Mouse (Mus musculus) forebrain, embryonic 14.5 days (tissue): Measurements from ENCODE around the gene Lcn6. TPM values are rescaled to one million over a fixed set of nuclear protein-coding genes. Genes with fewer than 3 reads are reported as not detected.

Experiments used
- ATAC-seq: fragments of 200-750 bp; cut with Nextera tagmentation; 2 replicates; pipeline ENCODE4 v1.8.0; 2017; ENCODE audit warnings: mild to moderate bottlenecking, moderate library complexity
- DNase-seq: peaks from one replicate; pipeline ENCODE4 v3.0.0-alpha.2; 2015; ENCODE audit warnings: low spot score
- H3K27ac ChIP-seq: fragments of 300-500 bp; sonication (generic); 2 replicates; pipeline ENCODE4 v1.5.1; 2014; ENCODE audit warnings: low read depth, mild to moderate bottlenecking, control low read depth, low read length, moderate library complexity
- H3K27me3 ChIP-seq: fragments of 300-500 bp; sonication (generic); replicated peaks from 2 replicates; pipeline ENCODE4 v1.6.1; 2014; ENCODE audit warnings: low read length, control low read depth, mixed read lengths; ENCODE audit not compliant: control insufficient read depth, insufficient read depth
- H3K36me3 ChIP-seq: fragments of 300-500 bp; sonication (generic); 2 replicates; pipeline ENCODE4 v1.6.1; 2014; ENCODE audit warnings: low read length, control low read depth; ENCODE audit not compliant: control insufficient read depth, insufficient read depth
- H3K4me1 ChIP-seq: fragments of 300-500 bp; sonication (generic); 2 replicates; pipeline ENCODE4 v1.6.1; 2014; ENCODE audit warnings: antibody characterized with exemption, low read length, control low read depth; ENCODE audit not compliant: control insufficient read depth, insufficient read depth
- H3K4me2 ChIP-seq: fragments of 300-500 bp; sonication (generic); 2 replicates; pipeline ENCODE4 v1.6.1; 2014; ENCODE audit warnings: mild to moderate bottlenecking, control low read depth, low read length
- H3K4me3 ChIP-seq: fragments of 300-500 bp; sonication (generic); 2 replicates; pipeline ENCODE4 v1.5.1; 2014; ENCODE audit warnings: low read depth, low read length, control low read depth
- H3K9ac ChIP-seq: fragments of 300-500 bp; sonication (generic); 2 replicates; pipeline ENCODE4 v1.6.1; 2014; ENCODE audit warnings: mild to moderate bottlenecking, low read length, control low read depth, moderate library complexity
- H3K9me3 ChIP-seq: fragments of 300-500 bp; sonication (generic); replicated peaks from 2 replicates; pipeline ENCODE4 v1.6.1; 2016; ENCODE audit warnings: low read length, control low read depth, mixed read lengths; ENCODE audit not compliant: control insufficient read depth
- WGBS: fragments of 180-500 bp; shearing (Covaris S2); extraction: QIAGEN DNeasy Blood & Tissue Kit; methylation state at CpG from one replicate; pipeline ENCODE4 v1.1.7; 2014; 5-methylcytosine and 5-hydroxymethylcytosine counted together
- polyA plus RNA-seq: library from polyadenylated mRNA; unstranded; fragments of >200 nt; fragmentation: Nextera tagmentation; extraction: Ambion mirVana; gene quantifications from 2 replicates; pipeline ENCODE4 v1.2.1, GENCODE M21; 2014

Gene Lcn6
- polyA plus RNA-seq = not detected in 2 replicates

DNA sequence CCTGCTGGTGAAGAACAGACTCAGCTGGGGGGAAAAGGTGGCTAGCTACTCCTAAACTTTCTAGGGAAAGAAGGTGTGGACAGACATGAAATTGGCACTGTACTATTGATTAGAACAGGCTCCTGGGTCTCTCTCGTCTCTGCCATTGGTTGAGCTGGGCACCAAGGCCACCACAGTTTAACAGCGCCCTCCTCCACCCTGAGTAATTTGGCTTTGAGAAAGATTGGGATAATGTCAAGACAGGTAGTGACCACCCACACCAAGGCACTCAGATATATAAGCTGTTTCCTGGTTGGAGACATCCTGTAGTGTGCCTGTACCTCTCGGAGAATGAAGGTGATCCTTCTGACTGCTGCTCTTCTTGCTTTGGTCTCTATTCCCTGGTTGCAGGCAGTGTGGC, at the start of gene Lcn6:
Lcn6 (plus strand) TSS at position 301 of the 400 bp plus-strand sequence.
- ATAC-seq (no peak), DNase-seq (no peak)
- no peaks in the 10 kb centered on the region for H3K27me3 ChIP-seq
- H3K9ac ChIP-seq = no peak within 1 kb of the TSS
- H3K4me2 ChIP-seq = no peak within 1 kb of the TSS
- H3K9me3 ChIP-seq = no peaks in the 10 kb centered on the region
- WGBS = 86% methylated on average over 3 of the region's 3 CpGs
- H3K4me3 ChIP-seq = no peak within 1 kb of the TSS
- H3K4me1 ChIP-seq = no peaks in the 10 kb centered on the region
- H3K36me3 ChIP-seq = no peaks in the 10 kb centered on the region
- no peak within 1 kb of the TSS for H3K27ac ChIP-seq

DNA sequence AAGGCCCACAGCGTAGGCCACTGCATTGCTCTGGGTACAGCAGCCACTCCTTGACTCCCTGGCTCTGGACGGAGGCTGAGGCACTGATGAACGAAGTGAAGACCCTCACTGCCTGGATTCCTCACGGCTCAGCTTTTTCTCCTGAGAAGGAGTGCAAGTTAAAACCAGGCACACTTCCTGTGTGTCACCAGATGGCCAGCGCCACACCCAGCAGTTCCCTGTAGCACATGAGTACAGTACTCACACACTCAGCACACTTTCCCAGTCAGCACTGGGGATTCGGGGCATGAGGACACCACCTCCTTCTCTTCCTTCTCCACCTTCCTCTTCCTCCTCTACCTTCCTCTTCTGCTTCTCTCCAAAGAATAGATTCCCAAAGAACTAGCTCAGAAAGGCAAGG, 48.8 kb upstream of the Lcn6 start, which contains the start of gene Fcna:
Fcna (minus strand) TSS at position 220 of the 400 bp plus-strand sequence.
- Histone ChIP-seq H3K4me1 (no peaks in the 10 kb centered on the region), H3K4me2 (no peak within 1 kb of the TSS), H3K4me3 (no peak within 1 kb of the TSS), H3K27ac (no peak within 1 kb of the TSS), H3K9ac (no peak within 1 kb of the TSS), H3K9me3 (no peaks in the 10 kb centered on the region), H3K36me3 (no peaks in the 10 kb centered on the region), H3K27me3 (no peaks in the 10 kb centered on the region)
- no peak for ATAC-seq
- no peak for DNase-seq
- WGBS = 86% methylated on average over 6 of the region's 6 CpGs

DNA sequence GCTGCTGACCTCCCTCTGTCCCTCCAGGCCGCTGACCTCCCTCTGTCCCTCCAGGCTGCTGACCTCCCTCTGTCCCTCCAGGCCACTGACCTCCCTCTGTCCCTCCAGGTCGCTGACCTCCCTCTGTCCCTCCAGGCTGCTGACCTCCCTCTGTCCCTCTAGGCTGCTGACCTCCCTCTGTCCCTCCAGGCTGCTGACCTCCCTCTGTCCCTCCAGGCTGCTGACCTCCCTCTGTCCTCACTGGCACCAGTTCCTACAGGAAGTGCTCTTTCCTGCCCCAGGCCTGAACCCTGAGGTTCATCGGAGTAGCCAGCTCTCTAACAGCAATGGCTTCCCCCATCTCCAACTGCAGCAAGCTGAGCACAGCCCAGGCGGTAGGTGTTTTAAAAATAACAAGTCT, 47.8 kb upstream of the Lcn6 start:
- no peak for ATAC-seq
- WGBS = 67% methylated on average over 4 of the region's 4 CpGs
- no peak overlapping the region for H3K9ac ChIP-seq
- DNase-seq = no peak
- H3K27me3 ChIP-seq = no peaks in the 10 kb centered on the region
- no peaks in the 10 kb centered on the region for H3K9me3 ChIP-seq
- H3K36me3 ChIP-seq = no peaks in the 10 kb centered on the region
- H3K4me2 ChIP-seq = no peak overlapping the region
- H3K4me1 ChIP-seq = no peaks in the 10 kb centered on the region
- no peak overlapping the region for H3K4me3 ChIP-seq
- no peak overlapping the region for H3K27ac ChIP-seq

DNA sequence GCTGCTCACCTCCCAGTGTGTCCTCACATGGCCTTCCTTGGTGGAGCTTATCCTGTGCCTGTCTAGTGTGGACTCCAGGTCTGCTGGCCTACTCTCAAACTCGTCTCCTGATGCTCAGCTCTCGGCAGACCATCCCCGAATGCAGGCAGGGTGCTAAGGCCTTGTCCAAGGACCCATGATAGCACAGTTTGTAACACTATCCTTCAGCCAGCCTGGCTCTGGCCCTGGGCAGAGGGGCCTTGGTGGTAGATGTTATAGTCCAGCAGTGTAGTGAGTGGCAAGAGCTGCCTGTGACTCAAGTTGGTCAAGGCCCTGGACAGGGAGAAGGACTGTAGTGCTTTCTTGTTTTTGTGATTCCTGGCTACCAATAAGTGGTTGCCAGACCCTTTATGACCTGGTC, 43.0 kb upstream of the Lcn6 start:
- no peak overlapping the region for H3K9ac ChIP-seq
- H3K27ac ChIP-seq = no peak overlapping the region
- no peaks in the 10 kb centered on the region for H3K36me3 ChIP-seq
- H3K4me1 ChIP-seq = no peaks in the 10 kb centered on the region
- H3K9me3 ChIP-seq = no peaks in the 10 kb centered on the region
- no peaks in the 10 kb centered on the region for H3K27me3 ChIP-seq
- DNase-seq (no peak), ATAC-seq (no peak)
- H3K4me3 ChIP-seq = no peak overlapping the region
- WGBS = 91% methylated on average over 3 of the region's 3 CpGs
- no peak overlapping the region for H3K4me2 ChIP-seq

DNA sequence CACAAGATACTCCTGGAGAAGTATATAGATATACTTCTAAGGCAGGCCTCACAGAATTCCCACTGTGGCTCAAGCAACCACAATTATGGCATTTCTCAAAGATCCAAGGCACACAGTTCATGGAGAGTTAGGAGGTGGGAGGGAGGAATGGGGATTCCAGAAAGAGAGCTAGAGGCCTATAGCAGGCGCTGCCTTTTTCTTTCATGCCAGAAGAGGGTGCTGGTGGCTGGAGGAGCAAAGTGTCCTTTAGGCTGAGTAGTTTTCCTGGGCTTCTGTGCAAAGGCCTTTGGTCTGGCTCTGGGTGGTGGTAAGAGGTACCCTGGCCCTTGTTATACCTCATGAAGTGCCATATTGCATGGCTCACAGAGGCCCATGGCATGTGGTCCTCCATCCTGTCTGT, 42.5 kb upstream of the Lcn6 start:
- 27% methylated on average over 1 of the region's 1 CpGs for WGBS
- no peak overlapping the region for H3K4me3 ChIP-seq
- DNase-seq (no peak), ATAC-seq (no peak)
- H3K9ac ChIP-seq = no peak overlapping the region
- H3K4me2 ChIP-seq = no peak overlapping the region
- no peaks in the 10 kb centered on the region for H3K27me3 ChIP-seq
- no peaks in the 10 kb centered on the region for H3K4me1 ChIP-seq
- H3K27ac ChIP-seq = no peak overlapping the region
- H3K36me3 ChIP-seq = no peaks in the 10 kb centered on the region
- no peaks in the 10 kb centered on the region for H3K9me3 ChIP-seq

DNA sequence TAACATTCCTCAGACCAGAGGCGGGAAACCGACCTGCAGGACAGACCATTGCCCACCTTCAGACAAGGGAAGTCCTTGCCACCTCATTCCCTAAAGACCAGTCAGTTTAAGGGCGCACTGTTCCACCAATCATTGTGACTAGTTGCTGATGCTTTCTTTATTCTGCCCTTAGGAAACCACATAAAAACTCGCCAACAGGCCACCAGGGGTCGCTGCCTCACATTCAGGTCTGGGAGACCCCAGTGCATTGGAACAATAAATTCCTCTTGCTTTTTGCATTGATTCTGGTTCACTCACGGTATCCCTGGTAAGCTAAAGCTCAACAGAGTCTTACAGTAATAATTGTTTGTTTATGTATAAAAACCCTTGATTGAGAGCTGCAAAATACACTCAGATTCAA, 36.7 kb upstream of the Lcn6 start:
- 15% methylated on average over 6 of the region's 6 CpGs for WGBS
- no peaks in the 10 kb centered on the region for H3K9me3 ChIP-seq

DNA sequence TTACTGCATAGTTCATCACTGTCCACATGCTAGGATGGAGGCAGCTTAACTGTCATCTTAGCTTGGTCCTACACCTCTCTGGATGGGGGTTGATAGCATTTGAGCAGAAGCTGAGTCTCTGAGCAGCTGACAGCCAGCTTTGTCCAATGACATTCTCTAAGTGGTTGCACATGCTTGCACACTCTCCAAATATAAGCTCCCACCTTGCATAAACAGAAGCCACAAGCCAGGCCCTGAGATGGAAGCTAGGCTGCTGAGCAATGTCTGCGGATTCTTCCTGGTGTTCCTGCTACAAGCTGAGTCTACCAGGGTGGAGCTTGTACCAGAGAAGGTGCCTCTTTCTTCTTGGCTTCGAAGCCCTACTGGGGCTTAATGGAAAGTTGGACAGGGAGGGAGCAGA, 23.7 kb upstream of the Lcn6 start, which contains the start of gene Lcn8:
Lcn8 (plus strand) TSS at position 219 of the 400 bp plus-strand sequence.
- no peak for ATAC-seq
- H3K4me3 ChIP-seq = no peak within 1 kb of the TSS
- H3K9ac ChIP-seq = no peak within 1 kb of the TSS
- 76% methylated on average over 2 of the region's 2 CpGs for WGBS
- H3K4me1 ChIP-seq = no peaks in the 10 kb centered on the region
- no peak for DNase-seq
- no peak within 1 kb of the TSS for H3K4me2 ChIP-seq
- H3K9me3 ChIP-seq = no peaks in the 10 kb centered on the region
- H3K27ac ChIP-seq = no peak within 1 kb of the TSS
- H3K36me3 ChIP-seq = no peaks in the 10 kb centered on the region
- no peaks in the 10 kb centered on the region for H3K27me3 ChIP-seq

More for the DNA sequence above, 36.7 kb upstream of the Lcn6 start:
- Histone ChIP-seq H3K36me3 (no peaks in the 10 kb centered on the region), H3K4me1 (no peaks in the 10 kb centered on the region), H3K27ac (no peak overlapping the region), H3K27me3 (no peaks in the 10 kb centered on the region), H3K4me3 (no peak overlapping the region), H3K9ac (no peak overlapping the region), H3K4me2 (no peak overlapping the region)
- ATAC-seq (no peak), DNase-seq (peak; percentile 59)

DNA sequence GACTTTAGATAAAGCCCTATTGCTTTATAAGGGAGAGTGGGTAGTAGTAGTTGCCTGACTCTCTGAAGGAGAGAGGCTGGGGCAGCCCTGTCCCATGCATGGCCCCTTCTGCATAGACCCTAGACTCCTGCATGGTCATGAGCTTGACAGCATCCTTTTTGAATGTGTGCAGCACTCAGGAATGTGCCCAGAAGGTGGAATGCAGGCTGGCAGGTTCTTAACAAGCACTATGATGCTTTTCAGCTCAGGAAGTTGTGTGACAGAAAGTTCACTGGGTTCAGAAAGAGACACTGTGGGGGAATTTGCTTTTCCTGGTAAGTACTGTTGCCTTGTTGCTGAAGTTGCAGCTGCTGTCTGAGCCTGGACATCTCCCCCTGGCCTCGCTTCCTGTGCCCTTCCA, 22.1 kb upstream of the Lcn6 start:
- H3K27me3 ChIP-seq = no peaks in the 10 kb centered on the region
- H3K27ac ChIP-seq = no peak overlapping the region
- no peaks in the 10 kb centered on the region for H3K4me1 ChIP-seq
- H3K36me3 ChIP-seq = no peaks in the 10 kb centered on the region
- H3K4me2 ChIP-seq = no peak overlapping the region
- no peaks in the 10 kb centered on the region for H3K9me3 ChIP-seq
- no peak for DNase-seq
- no peak overlapping the region for H3K4me3 ChIP-seq
- no peak for ATAC-seq
- WGBS = 88% methylated on average over 1 of the region's 1 CpGs
- H3K9ac ChIP-seq = no peak overlapping the region

DNA sequence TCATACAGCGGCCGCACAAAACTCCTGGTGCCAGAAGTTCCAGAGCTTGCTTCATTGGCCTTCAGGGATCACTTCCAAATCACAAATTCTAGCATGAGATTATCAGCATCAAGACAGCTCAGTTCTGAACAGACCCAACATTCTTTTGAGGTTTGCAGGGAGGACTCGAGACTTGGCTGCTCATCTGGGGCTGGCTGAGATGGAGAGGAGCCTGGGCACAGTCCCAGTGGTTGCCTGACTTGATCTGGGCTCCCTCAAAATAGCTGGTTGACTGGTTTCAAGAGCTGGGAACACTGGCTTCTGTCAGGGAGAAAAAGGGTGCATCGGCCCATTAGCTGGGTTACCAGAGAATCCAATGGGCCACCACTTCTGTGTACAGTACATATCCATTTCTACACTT, 19.9 kb upstream of the Lcn6 start:
- ATAC-seq (no peak), DNase-seq (no peak)
- Histone ChIP-seq H3K27ac (no peak overlapping the region), H3K27me3 (no peaks in the 10 kb centered on the region), H3K9ac (no peak overlapping the region), H3K36me3 (no peaks in the 10 kb centered on the region), H3K4me2 (no peak overlapping the region), H3K9me3 (no peaks in the 10 kb centered on the region), H3K4me3 (no peak overlapping the region), H3K4me1 (no peaks in the 10 kb centered on the region)
- 84% methylated on average over 4 of the region's 4 CpGs for whole genome bisulfite sequencing
